Mouse (Mus musculus) forebrain, embryonic 11.5 days (tissue): ENCODE data around the gene Actb. TPM values are rescaled to one million over a fixed set of nuclear protein-coding genes. Genes with fewer than 3 reads are reported as not detected.
A peak's percentile ranks its signal among the peaks of the same experiment; 100 is the strongest.
"Not testable (repeated sequence)": the region's sequence is repeated elsewhere in the genome, so short reads cannot be mapped to it uniquely, and the experiment has no call there.

Experiments used
- ATAC-seq: fragments of 200-750 bp; cut with Nextera tagmentation; replicated peaks from 2 replicates; pipeline ENCODE4 v1.8.0; 2017; ENCODE audit warnings: moderate TSS enrichment; ENCODE audit not compliant: low FRiP score
- DNase-seq: peaks from one replicate; pipeline ENCODE4 v3.0.0-alpha.2; 2017; ENCODE audit warnings: low spot score
- H3K27ac ChIP-seq: fragments of 300-500 bp; sonication (generic); 2 replicates; pipeline ENCODE4 v1.5.1; 2014; ENCODE audit warnings: low read depth, low read length
- H3K27me3 ChIP-seq: fragments of 300-500 bp; sonication (generic); 2 replicates; pipeline ENCODE4 v1.6.1; 2014; ENCODE audit warnings: mild to moderate bottlenecking, low read length, mixed read lengths; ENCODE audit not compliant: control insufficient read depth, insufficient read depth
- H3K36me3 ChIP-seq: fragments of 300-500 bp; sonication (generic); 2 replicates; pipeline ENCODE4 v1.6.1; 2014; ENCODE audit warnings: mild to moderate bottlenecking, low read length, moderate library complexity, mixed read lengths; ENCODE audit not compliant: control insufficient read depth, insufficient read depth
- H3K4me1 ChIP-seq: fragments of 300-500 bp; sonication (generic); replicated peaks from 2 replicates; pipeline ENCODE4 v1.6.1; 2014; ENCODE audit warnings: low read length, mixed read lengths; ENCODE audit not compliant: control insufficient read depth, insufficient read depth
- H3K4me2 ChIP-seq: fragments of 300-500 bp; sonication (generic); 2 replicates; pipeline ENCODE4 v1.6.1; 2014; ENCODE audit warnings: low read depth, mild to moderate bottlenecking, low read length, moderate library complexity, mixed read lengths; ENCODE audit not compliant: severe bottlenecking
- H3K4me3 ChIP-seq: fragments of 300-500 bp; sonication (generic); 2 replicates; pipeline ENCODE4 v1.5.1; 2014; ENCODE audit warnings: low read depth, low read length
- H3K9ac ChIP-seq: fragments of 300-500 bp; sonication (generic); 2 replicates; pipeline ENCODE4 v1.6.1; 2014; ENCODE audit warnings: low read length
- H3K9me3 ChIP-seq: fragments of 300-500 bp; sonication (generic); 2 replicates; pipeline ENCODE4 v1.6.1; 2016; ENCODE audit warnings: low read length, mixed read lengths; ENCODE audit not compliant: control insufficient read depth
- WGBS: fragments of 180-500 bp; shearing (Covaris S2); extraction: QIAGEN DNeasy Blood & Tissue Kit; methylation state at CpG from one replicate; pipeline ENCODE4 v1.1.7; 2014; 5-methylcytosine and 5-hydroxymethylcytosine counted together
- polyA plus RNA-seq: library from polyadenylated mRNA; unstranded; fragments of >200 nt; fragmentation: Nextera tagmentation; extraction: Ambion mirVana; gene quantifications from 2 replicates; pipeline ENCODE4 v1.2.1, GENCODE M21; 2014

Gene Actb
- polyA plus RNA-seq, 1 experiment from 2014 or later = 13,526 TPM

- no peak overlapping the region for H3K4me2 ChIP-seq
- H3K4me3 ChIP-seq = no peak overlapping the region
- H3K27ac ChIP-seq = no peak overlapping the region
- WGBS = 87% methylated on average over 10 of the region's 10 CpGs
- H3K36me3 ChIP-seq = 0 out of 2 replicates have a peak, but pooled peaks cover 5% of the 10 kb centered on the region
- DNase-seq (no peak), ATAC-seq (no peak)
- no peaks in the 10 kb centered on the region for H3K27me3 ChIP-seq
- H3K9me3 ChIP-seq = no peaks in the 10 kb centered on the region
- H3K4me1 ChIP-seq = 0 out of 2 replicates have a peak, but pooled peaks cover 5% of the 10 kb centered on the region
- H3K9ac ChIP-seq = no peak overlapping the region
Measured at GRCm38 (mm10) chr5:142896192-142896591, 10.4 kb downstream of the Actb start.

- ATAC-seq (peak; percentile 95), DNase-seq (peak; percentile 93)
- Histone ChIP-seq H3K4me1 (0 out of 2 replicates have a peak, but pooled peaks cover 5% of the 10 kb centered on the region), H3K27me3 (no peaks in the 10 kb centered on the region), H3K27ac (peak within 1 kb of the TSS; percentile 5; the same call in 1 of the 2 replicates), H3K9me3 (no peaks in the 10 kb centered on the region), H3K4me2 (peak within 1 kb of the TSS; percentile 75), H3K9ac (peak within 1 kb of the TSS; percentile 74), H3K4me3 (peak within 1 kb of the TSS; percentile 57), H3K36me3 (no peaks in the 10 kb centered on the region)
- under 1% methylated on average over 38 of the region's 40 CpGs for WGBS
Measured at GRCm38 (mm10) chr5:142894918-142895613, 11.5 kb downstream of the Actb start, which contains the start of gene Fbxl18. TSS of gene Fbxl18 (minus strand) at chr5:142895421.

GRCm38 (mm10) chr5:142891396-142891795 is 15.2 kb downstream of the Actb start:
- 90% methylated on average over 6 of the region's 6 CpGs for WGBS
- Histone ChIP-seq H3K4me3 (no peak overlapping the region), H3K9ac (no peak overlapping the region), H3K27ac (no peak overlapping the region), H3K4me2 (no peak overlapping the region), H3K9me3 (no peaks in the 10 kb centered on the region), H3K4me1 (0 out of 2 replicates have a peak, but pooled peaks cover 5% of the 10 kb centered on the region), H3K36me3 (no peaks in the 10 kb centered on the region; the same call in 1 of the 2 replicates), H3K27me3 (no peaks in the 10 kb centered on the region)
- DNase-seq = no peak
- ATAC-seq = no peak

GRCm38 (mm10) chr5:142887533-142887932 is 19.0 kb downstream of the Actb start:
- not testable (repeated sequence) for DNase-seq, H3K4me3 ChIP-seq, H3K9ac ChIP-seq, H3K27me3 ChIP-seq, ATAC-seq, H3K4me2 ChIP-seq, H3K9me3 ChIP-seq, H3K4me1 ChIP-seq, H3K27ac ChIP-seq
- WGBS = 89% methylated on average over 3 of the region's 3 CpGs
- peaks cover 12% of the 10 kb centered on the region; the same call in 1 of the 2 replicates for H3K36me3 ChIP-seq

GRCm38 (mm10) chr5:142886761-142887160 is 19.8 kb downstream of the Actb start:
- DNase-seq = no peak
- H3K36me3 ChIP-seq = peaks cover 12% of the 10 kb centered on the region; the same call in 1 of the 2 replicates
- 93% methylated on average over 20 of the region's 20 CpGs for WGBS

GRCm38 (mm10) chr5:142886181-142886580 is 20.4 kb downstream of the Actb start:
- ATAC-seq = no peak
- peaks cover 12% of the 10 kb centered on the region; the same call in 1 of the 2 replicates for H3K36me3 ChIP-seq
- no peak for DNase-seq
- H3K27me3 ChIP-seq = no peaks in the 10 kb centered on the region
- no peak overlapping the region for H3K4me3 ChIP-seq
- no peak overlapping the region for H3K9ac ChIP-seq
- WGBS = 97% methylated on average over 19 of the region's 19 CpGs
- H3K9me3 ChIP-seq = no peaks in the 10 kb centered on the region
- H3K27ac ChIP-seq = no peak overlapping the region
- no peak overlapping the region for H3K4me2 ChIP-seq
- peaks cover 3% of the 10 kb centered on the region; the same call in 1 of the 2 replicates for H3K4me1 ChIP-seq

More at GRCm38 (mm10) chr5:142886761-142887160, 19.8 kb downstream of the Actb start:
- H3K4me2 ChIP-seq = no peak overlapping the region
- no peaks in the 10 kb centered on the region for H3K9me3 ChIP-seq
- no peak overlapping the region for H3K27ac ChIP-seq
- H3K4me1 ChIP-seq = no peaks in the 10 kb centered on the region
- no peak for ATAC-seq
- no peaks in the 10 kb centered on the region for H3K27me3 ChIP-seq
- H3K9ac ChIP-seq = no peak overlapping the region
- H3K4me3 ChIP-seq = no peak overlapping the region

GRCm38 (mm10) chr5:142882471-142882870 is 24.1 kb downstream of the Actb start:
- DNase-seq = no peak
- no peak overlapping the region for H3K27ac ChIP-seq
- no peak overlapping the region for H3K9ac ChIP-seq
- peaks cover 11% of the 10 kb centered on the region for H3K4me1 ChIP-seq
- ATAC-seq = no peak
- peaks cover 12% of the 10 kb centered on the region; the same call in 1 of the 2 replicates for H3K36me3 ChIP-seq
- no peaks in the 10 kb centered on the region for H3K27me3 ChIP-seq
- H3K4me2 ChIP-seq = no peak overlapping the region
- WGBS = 95% methylated on average over 11 of the region's 11 CpGs
- H3K9me3 ChIP-seq = no peaks in the 10 kb centered on the region
- H3K4me3 ChIP-seq = no peak overlapping the region

- no peak overlapping the region; the same call in 1 of the 2 replicates for H3K9ac ChIP-seq
- H3K4me3 ChIP-seq = no peak overlapping the region
- peak overlapping the region; percentile 64; the same call in 1 of the 2 replicates for H3K27ac ChIP-seq
Measured at GRCm38 (mm10) chr5:142881936-142882335, 24.6 kb downstream of the Actb start.

More at GRCm38 (mm10) chr5:142881936-142882335, 24.6 kb downstream of the Actb start:
- H3K27me3 ChIP-seq = no peaks in the 10 kb centered on the region
- WGBS = 89% methylated on average over 8 of the region's 8 CpGs
- DNase-seq (no peak), ATAC-seq (no peak)
- H3K4me2 ChIP-seq = no peak overlapping the region
- peaks cover 12% of the 10 kb centered on the region for H3K4me1 ChIP-seq
- peaks cover 12% of the 10 kb centered on the region; the same call in 1 of the 2 replicates for H3K36me3 ChIP-seq
- H3K9me3 ChIP-seq = no peaks in the 10 kb centered on the region
